Mouse (Mus musculus): ENCODE results near the gene Gm6904. TPM values are rescaled to one million over a fixed set of nuclear protein-coding genes. Genes with fewer than 3 reads are reported as not detected.

Gene Gm6904
- total RNA-seq (2023) = 1 to 10 TPM; 1.6 to 3.9 TPM

GRCm38 (mm10) chr14:59260056-59260455 is at the start of gene Gm6904:
TSS of gene Gm6904 (minus strand) at chr14:59260216.

GRCm38 (mm10) chr14:59297391-59297790 is 37.4 kb upstream of the Gm6904 start, which contains the start of gene Phf11a:
TSS of gene Phf11a (minus strand) at chr14:59297522.

GRCm38 (mm10) chr14:59200711-59201603 is 59.1 kb downstream of the Gm6904 start, which contains the start of gene Rcbtb1:
TSS of gene Rcbtb1 (plus strand) at chr14:59201209.

Other genes starting within 250 kb of the Gm6904 start
- gene 1700129C05Rik, start 117.3 kb downstream of the Gm6904 start, total RNA-seq (2023) = not detected
- gene Gm5142, start 81.5 kb downstream of the Gm6904 start, total RNA-seq (2023) = not detected
- 10 to 100 TPM; 32.5 to 36.2 TPM for gene Rcbtb1, start 59.0 kb downstream of the Gm6904 start, total RNA-seq (2023)
- 1 to 10 TPM; 3.7 to 8.0 TPM for gene Phf11a, start 37.3 kb upstream of the Gm6904 start, total RNA-seq (2023)
- gene Phf11b, start 81.1 kb upstream of the Gm6904 start, total RNA-seq (2023) = 10 to 100 TPM; 34.1 to 47.2 TPM
- gene Phf11d, start 105.3 kb upstream of the Gm6904 start, total RNA-seq (2023) = 10 to 100 TPM in 1 of 2 experiments, 1 to 10 TPM in 1; 8.2 to 11.2 TPM
- gene Phf11c, start 135.2 kb upstream of the Gm6904 start, total RNA-seq (2023) = 1 to 10 TPM; 4.3 to 8.0 TPM
- 10 to 100 TPM; 62.7 to 66.0 TPM for gene Setdb2, start 180.7 kb upstream of the Gm6904 start, total RNA-seq (2023)
- 10 to 100 TPM; 36.9 to 53.7 TPM for gene Cab39l, start 180.8 kb upstream of the Gm6904 start, total RNA-seq (2023)

All from B cell, adult 67 days (primary cell).